Mouse (Mus musculus) midbrain, embryonic 14.5 days (tissue): ENCODE measurements around the gene Nhsl2. TPM values are rescaled to one million over a fixed set of nuclear protein-coding genes. Genes with fewer than 3 reads are reported as not detected.

Experiments
- ATAC-seq: fragments of 200-750 bp; cut with Nextera tagmentation; 2 replicates; pipeline ENCODE4 v1.8.0; 2017; ENCODE audit warnings: moderate number of reproducible peaks, moderate library complexity; ENCODE audit not compliant: low FRiP score, low TSS enrichment
- DNase-seq: peaks from one replicate; pipeline ENCODE4 v3.0.0-alpha.2; 2015
- H3K27ac ChIP-seq: fragments of 300-500 bp; sonication (generic); replicated peaks from 2 replicates; pipeline ENCODE4 v1.5.1; 2014; ENCODE audit warnings: mild to moderate bottlenecking, low read depth, low read length, moderate library complexity
- H3K27me3 ChIP-seq: fragments of 300-500 bp; sonication (generic); 2 replicates; pipeline ENCODE4 v1.6.1; 2014; ENCODE audit warnings: low read length, control low read depth, mixed read lengths; ENCODE audit not compliant: control insufficient read depth, insufficient read depth
- H3K36me3 ChIP-seq: fragments of 300-500 bp; sonication (generic); 2 replicates; pipeline ENCODE4 v1.6.1; 2014; ENCODE audit warnings: low read length, control low read depth; ENCODE audit not compliant: control insufficient read depth, insufficient read depth
- H3K4me1 ChIP-seq: fragments of 300-500 bp; sonication (generic); 2 replicates; pipeline ENCODE4 v1.6.1; 2014; ENCODE audit warnings: mild to moderate bottlenecking, antibody characterized with exemption, low read length, control low read depth; ENCODE audit not compliant: control insufficient read depth, insufficient read depth
- H3K4me2 ChIP-seq: fragments of 300-500 bp; sonication (generic); 2 replicates; pipeline ENCODE4 v1.6.1; 2014; ENCODE audit warnings: mild to moderate bottlenecking, low read length, moderate library complexity
- H3K4me3 ChIP-seq: fragments of 300-500 bp; sonication (generic); replicated peaks from 2 replicates; pipeline ENCODE4 v1.5.1; 2014; ENCODE audit warnings: low read depth, low read length
- H3K9ac ChIP-seq: fragments of 300-500 bp; sonication (generic); replicated peaks from 2 replicates; pipeline ENCODE4 v1.6.1; 2014; ENCODE audit warnings: mild to moderate bottlenecking, low read length, moderate library complexity
- H3K9me3 ChIP-seq: fragments of 300-500 bp; sonication (generic); 2 replicates; pipeline ENCODE4 v1.6.1; 2016; ENCODE audit warnings: low read length, control low read depth, mixed read lengths; ENCODE audit not compliant: control insufficient read depth
- WGBS: fragments of 180-500 bp; shearing (Covaris S2); extraction: QIAGEN DNeasy Blood & Tissue Kit; methylation state at CpG from one replicate; pipeline ENCODE4 v1.1.7; 2014; 5-methylcytosine and 5-hydroxymethylcytosine counted together
- polyA plus RNA-seq: library from polyadenylated mRNA; unstranded; fragments of >200 nt; fragmentation: Nextera tagmentation; extraction: Ambion mirVana; gene quantifications from 2 replicates; pipeline ENCODE4 v1.2.1, GENCODE M21; 2014

The Nhsl2 gene
- polyA plus RNA-seq, 1 experiment from 2014 or later = 7.8 TPM

DNA sequence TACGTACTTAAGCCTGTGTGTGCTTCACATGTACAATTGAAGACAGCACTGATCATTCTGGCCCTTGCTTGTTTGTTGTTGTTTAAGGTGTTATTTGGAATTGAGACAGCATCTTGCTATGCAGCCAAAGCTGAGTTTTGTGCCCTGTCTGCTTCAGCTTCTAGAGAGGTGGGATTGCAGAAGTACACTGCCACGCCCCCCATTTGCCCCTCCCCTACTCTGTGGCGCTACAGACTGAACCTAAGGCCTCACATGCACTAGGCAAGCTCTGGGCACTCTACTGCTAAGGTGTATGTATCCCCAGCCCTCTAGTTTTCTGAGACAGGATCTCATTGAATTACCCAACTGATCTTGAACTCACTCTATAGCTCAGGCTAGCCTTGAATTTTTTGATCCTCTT, 186.5 kb downstream of the Nhsl2 start:
- Histone ChIP-seq H3K9me3 (no peaks in the 10 kb centered on the region), H3K4me3 (no peak overlapping the region), H3K36me3 (no peaks in the 10 kb centered on the region), H3K27me3 (no peaks in the 10 kb centered on the region), H3K27ac (no peak overlapping the region), H3K4me2 (no peak overlapping the region), H3K4me1 (peaks cover 4% of the 10 kb centered on the region; the same call in 1 of the 2 replicates), H3K9ac (no peak overlapping the region)
- no peak for DNase-seq
- no peak for ATAC-seq
- 52% methylated on average over 3 of the region's 3 CpGs for WGBS

DNA sequence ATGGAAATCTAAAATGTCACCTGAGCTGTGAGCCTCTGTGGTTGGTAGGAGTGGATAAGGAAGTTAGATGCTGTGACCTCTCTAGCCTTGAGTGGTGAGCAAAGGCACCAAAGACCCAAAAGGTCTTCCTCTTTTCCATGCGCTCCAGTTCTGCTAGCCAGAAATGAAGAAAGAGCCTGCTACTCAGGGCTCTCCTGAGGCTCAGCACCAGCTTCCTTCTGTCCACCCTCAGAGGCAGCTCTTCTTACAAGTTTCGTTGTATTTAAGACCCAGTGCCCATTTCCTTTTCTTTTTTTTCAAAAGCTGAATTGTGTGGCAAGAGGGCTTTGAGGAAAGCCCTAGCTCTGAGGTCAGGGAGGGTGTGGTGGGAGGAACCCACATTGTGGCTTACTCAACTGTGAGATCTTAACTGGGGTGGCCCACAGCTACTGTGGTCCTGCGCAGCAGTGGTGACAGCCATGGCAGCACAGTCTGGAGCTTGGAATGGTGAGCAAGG, 187.7 kb downstream of the Nhsl2 start:
- H3K9ac ChIP-seq = no peak overlapping the region
- H3K9me3 ChIP-seq = no peaks in the 10 kb centered on the region
- H3K36me3 ChIP-seq = no peaks in the 10 kb centered on the region
- no peaks in the 10 kb centered on the region for H3K27me3 ChIP-seq
- no peak overlapping the region for H3K4me2 ChIP-seq
- peaks cover under 1% of the 10 kb centered on the region; the same call in 1 of the 2 replicates for H3K4me1 ChIP-seq
- no peak overlapping the region for H3K27ac ChIP-seq
- DNase-seq (no peak), ATAC-seq (no peak)
- no peak overlapping the region for H3K4me3 ChIP-seq
- WGBS = 68% methylated on average over 3 of the region's 3 CpGs

DNA sequence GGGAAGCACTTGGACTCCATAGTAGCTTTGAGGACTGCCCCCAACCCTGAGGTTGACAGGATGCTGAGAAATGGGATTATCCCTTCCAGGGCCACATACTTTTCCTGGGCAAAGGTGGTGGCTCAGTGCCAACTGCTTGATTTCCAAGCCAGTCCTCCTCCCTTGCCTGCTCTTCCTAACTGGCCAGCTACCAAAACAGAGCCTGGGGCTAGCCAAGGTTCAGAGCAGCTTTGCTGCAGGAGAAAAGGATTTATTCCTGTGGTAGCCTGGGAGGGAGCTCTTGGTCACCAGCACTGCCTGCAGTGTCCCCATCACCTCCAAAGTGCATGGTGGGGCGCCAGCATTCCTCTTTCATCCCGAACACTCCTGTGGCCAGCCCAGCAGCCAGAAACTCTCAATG, 188.3 kb downstream of the Nhsl2 start:
- no peaks in the 10 kb centered on the region for H3K27me3 ChIP-seq
- no peaks in the 10 kb centered on the region for H3K4me1 ChIP-seq
- 64% methylated on average over 2 of the region's 2 CpGs for WGBS
- DNase-seq (peak; percentile 14), ATAC-seq (no peak)
- no peak overlapping the region for H3K4me3 ChIP-seq
- no peak overlapping the region for H3K4me2 ChIP-seq
- no peaks in the 10 kb centered on the region for H3K9me3 ChIP-seq
- H3K27ac ChIP-seq = no peak overlapping the region
- no peak overlapping the region for H3K9ac ChIP-seq
- no peaks in the 10 kb centered on the region for H3K36me3 ChIP-seq

DNA sequence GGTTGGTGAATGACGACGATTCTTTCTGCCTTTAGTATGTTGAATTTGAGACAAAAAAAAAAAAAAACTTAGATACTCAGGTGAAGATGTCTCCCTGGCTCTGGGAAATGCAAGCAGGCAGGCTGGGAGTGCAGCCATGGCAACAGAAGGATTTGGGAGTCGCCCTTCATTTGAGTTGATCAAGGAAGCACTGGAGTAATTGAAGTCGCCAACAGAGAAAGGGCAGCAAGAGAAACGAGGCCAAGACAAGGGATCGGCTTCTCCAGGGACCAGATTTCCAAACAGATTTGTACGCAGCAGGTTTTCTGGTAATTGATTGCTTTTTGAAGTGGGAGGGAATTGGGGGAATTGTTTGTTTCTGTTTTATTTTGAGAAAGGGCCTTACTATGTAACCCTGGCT, 192.4 kb downstream of the Nhsl2 start:
- DNase-seq (peak; percentile 18), ATAC-seq (no peak)
- Histone ChIP-seq H3K27me3 (no peaks in the 10 kb centered on the region), H3K4me1 (no peaks in the 10 kb centered on the region), H3K4me3 (no peak overlapping the region), H3K4me2 (no peak overlapping the region), H3K9ac (no peak overlapping the region), H3K9me3 (no peaks in the 10 kb centered on the region), H3K27ac (no peak overlapping the region), H3K36me3 (no peaks in the 10 kb centered on the region)
- WGBS = 40% methylated on average over 7 of the region's 7 CpGs

DNA sequence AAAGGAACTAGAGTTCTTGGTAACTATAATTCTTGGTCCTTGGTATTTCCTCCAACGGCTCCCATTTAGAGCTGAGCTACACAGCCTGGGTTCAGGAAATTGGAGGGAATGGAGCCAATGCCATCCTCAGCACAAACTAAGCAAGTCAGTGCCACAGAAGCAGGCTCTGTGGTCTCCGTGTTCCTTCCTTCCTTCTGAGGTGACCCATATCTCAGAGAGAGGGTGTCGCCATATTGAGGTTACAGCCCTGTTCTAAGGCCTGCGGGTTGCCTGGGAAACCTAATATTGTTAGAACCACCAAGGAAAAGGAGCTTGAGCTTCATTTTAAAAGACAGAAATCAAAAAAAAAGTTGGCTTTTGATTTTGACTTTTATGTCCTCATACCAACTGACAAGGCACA, 193.2 kb downstream of the Nhsl2 start:
- Histone ChIP-seq H3K36me3 (no peaks in the 10 kb centered on the region), H3K27me3 (no peaks in the 10 kb centered on the region), H3K4me1 (no peaks in the 10 kb centered on the region), H3K4me2 (no peak overlapping the region), H3K27ac (no peak overlapping the region), H3K9me3 (no peaks in the 10 kb centered on the region), H3K4me3 (no peak overlapping the region), H3K9ac (no peak overlapping the region)
- no peak for DNase-seq
- no peak for ATAC-seq
- 91% methylated on average over 4 of the region's 4 CpGs for WGBS

DNA sequence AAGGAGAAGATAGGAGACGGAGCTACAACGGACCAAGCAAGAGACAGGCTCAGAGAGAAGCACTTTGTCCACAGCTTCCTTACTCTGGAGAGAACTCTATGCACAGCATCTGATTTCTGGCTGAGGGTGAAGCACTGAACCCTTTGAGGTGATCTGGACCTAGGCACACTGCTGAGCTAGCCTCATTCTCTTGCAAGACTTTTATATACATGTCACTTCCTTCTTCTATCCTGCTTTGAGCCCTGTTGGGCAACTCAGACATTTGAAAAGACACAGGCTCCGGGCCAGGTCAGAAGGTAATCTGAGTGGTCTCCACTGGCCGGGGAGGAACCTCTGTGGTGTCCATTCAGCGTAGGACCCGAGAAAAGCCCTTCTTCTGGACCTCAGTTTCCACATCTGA, 201.4 kb downstream of the Nhsl2 start:
- WGBS = 78% methylated on average over 6 of the region's 6 CpGs
- no peaks in the 10 kb centered on the region for H3K9me3 ChIP-seq

DNA sequence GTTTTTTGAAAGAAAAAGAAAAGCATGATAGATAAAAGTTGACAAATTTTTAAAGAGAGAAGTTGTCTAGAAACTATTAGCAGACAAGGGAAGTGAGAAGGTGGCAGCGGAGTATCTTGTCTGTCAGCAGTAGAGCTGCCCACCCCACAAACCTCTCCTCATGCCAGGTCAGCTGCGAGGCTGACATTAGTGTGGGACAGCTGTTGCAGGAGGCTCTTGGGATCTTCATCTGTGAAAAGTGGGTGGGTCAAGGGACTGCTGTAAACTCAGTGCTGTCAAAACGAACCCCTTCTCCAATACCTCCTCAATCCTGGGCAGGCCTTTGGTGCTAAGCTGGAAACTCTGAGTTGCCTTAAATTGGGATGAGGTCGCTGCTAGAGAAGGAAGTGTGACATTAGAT, 202.0 kb downstream of the Nhsl2 start:
- Histone ChIP-seq H3K36me3 (no peaks in the 10 kb centered on the region), H3K27ac (no peak overlapping the region), H3K9ac (no peak overlapping the region), H3K4me1 (no peaks in the 10 kb centered on the region), H3K27me3 (no peaks in the 10 kb centered on the region), H3K4me2 (no peak overlapping the region), H3K4me3 (no peak overlapping the region), H3K9me3 (no peaks in the 10 kb centered on the region)
- WGBS = 76% methylated on average over 4 of the region's 4 CpGs
- no peak for ATAC-seq
- no peak for DNase-seq

More for the DNA sequence above, 201.4 kb downstream of the Nhsl2 start:
- H3K27ac ChIP-seq = no peak overlapping the region
- no peaks in the 10 kb centered on the region for H3K36me3 ChIP-seq
- no peaks in the 10 kb centered on the region for H3K4me1 ChIP-seq
- no peak overlapping the region for H3K9ac ChIP-seq
- no peaks in the 10 kb centered on the region for H3K27me3 ChIP-seq
- ATAC-seq (no peak), DNase-seq (no peak)
- no peak overlapping the region for H3K4me2 ChIP-seq
- H3K4me3 ChIP-seq = no peak overlapping the region

DNA sequence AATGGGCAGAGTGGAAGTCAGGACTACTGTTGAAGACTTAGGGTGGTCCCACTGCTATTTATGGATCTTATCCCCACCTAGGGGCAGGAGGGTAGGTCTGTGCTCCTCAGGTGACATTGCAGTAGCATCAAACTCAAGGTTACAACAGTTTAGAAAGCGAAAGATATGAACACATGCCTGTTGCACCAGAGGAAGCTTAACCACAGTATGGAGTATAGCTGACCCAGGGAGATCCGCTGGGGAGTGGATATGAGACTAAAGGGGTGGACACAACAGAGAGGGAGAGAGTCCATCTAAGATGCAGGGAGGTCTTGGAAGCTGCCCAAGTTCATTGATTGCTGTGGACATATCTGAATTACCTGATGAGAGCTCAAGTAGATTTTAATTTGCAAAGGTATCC, 204.2 kb downstream of the Nhsl2 start:
- H3K4me2 ChIP-seq = no peak overlapping the region
- H3K9me3 ChIP-seq = no peaks in the 10 kb centered on the region
- H3K4me1 ChIP-seq = no peaks in the 10 kb centered on the region
- ATAC-seq (no peak), DNase-seq (no peak)
- no peaks in the 10 kb centered on the region for H3K27me3 ChIP-seq
- no peak overlapping the region for H3K27ac ChIP-seq
- H3K4me3 ChIP-seq = no peak overlapping the region
- H3K36me3 ChIP-seq = no peaks in the 10 kb centered on the region
- H3K9ac ChIP-seq = no peak overlapping the region
- WGBS = 91% methylated on average over 2 of the region's 2 CpGs

DNA sequence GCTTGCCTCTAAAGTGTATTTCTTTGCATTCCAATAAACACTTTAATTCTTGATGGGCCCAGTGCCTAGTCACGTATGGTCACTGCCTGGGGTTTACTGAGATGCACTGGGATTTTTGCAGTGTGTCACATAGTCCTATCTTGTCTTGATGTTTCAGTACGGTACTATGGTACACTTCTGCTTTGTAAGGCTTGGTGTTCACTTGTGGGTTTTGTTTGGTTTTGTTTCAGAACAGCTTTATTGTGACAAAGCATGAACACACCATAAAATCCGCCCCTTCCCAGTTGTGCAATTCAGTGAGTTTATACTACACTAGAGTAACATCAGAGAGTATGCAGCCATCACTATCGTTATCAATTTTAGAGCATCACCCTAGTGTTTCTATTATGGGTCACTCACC, 204.8 kb downstream of the Nhsl2 start:
- H3K4me3 ChIP-seq = no peak overlapping the region
- WGBS = 88% methylated on average over 4 of the region's 4 CpGs
- H3K4me1 ChIP-seq = no peaks in the 10 kb centered on the region
- ATAC-seq (no peak), DNase-seq (no peak)
- no peaks in the 10 kb centered on the region for H3K36me3 ChIP-seq
- no peaks in the 10 kb centered on the region for H3K9me3 ChIP-seq
- H3K27ac ChIP-seq = no peak overlapping the region
- no peak overlapping the region for H3K9ac ChIP-seq
- H3K27me3 ChIP-seq = no peaks in the 10 kb centered on the region
- H3K4me2 ChIP-seq = no peak overlapping the region
